Mouse (Mus musculus) forebrain, embryonic 10.5 days (tissue): ENCODE measurements around the gene Mrps18a. TPM values are rescaled to one million over a fixed set of nuclear protein-coding genes. Genes with fewer than 3 reads are reported as not detected.

ENCODE experiments used
- DNase-seq: peaks from one replicate; pipeline ENCODE4 v3.0.0-alpha.2; 2017; ENCODE audit warnings: low spot score; ENCODE audit errors: extremely low spot score
- H3K27ac ChIP-seq: fragments of 300-500 bp; sonication (generic); 2 replicates; pipeline ENCODE4 v1.5.1; 2016; ENCODE audit warnings: mild to moderate bottlenecking
- H3K27me3 ChIP-seq: fragments of 300-500 bp; sonication (generic); 2 replicates; pipeline ENCODE4 v1.6.1; 2016; ENCODE audit warnings: mild to moderate bottlenecking; ENCODE audit not compliant: poor library complexity, severe bottlenecking
- H3K36me3 ChIP-seq: fragments of 300-500 bp; sonication (generic); replicated peaks from 2 replicates; pipeline ENCODE4 v1.6.1; 2016; ENCODE audit warnings: mild to moderate bottlenecking, moderate library complexity
- H3K4me1 ChIP-seq: fragments of 300-500 bp; sonication (generic); 2 replicates; pipeline ENCODE4 v1.6.1; 2016
- H3K4me3 ChIP-seq: fragments of 300-500 bp; sonication (generic); 2 replicates; pipeline ENCODE4 v1.5.1; 2016; ENCODE audit warnings: mild to moderate bottlenecking, moderate library complexity
- H3K9me3 ChIP-seq: fragments of 300-500 bp; sonication (generic); 2 replicates; pipeline ENCODE4 v1.6.1; 2016; ENCODE audit warnings: mild to moderate bottlenecking, moderate library complexity
- WGBS: fragments of 180-500 bp; shearing (Covaris S2); methylation state at CpG from one replicate; pipeline ENCODE4 v1.1.7; 2016; 5-methylcytosine and 5-hydroxymethylcytosine counted together
- polyA plus RNA-seq: library from polyadenylated mRNA; unstranded; fragments of >200 nt; fragmentation: Nextera tagmentation; extraction: Ambion mirVana; gene quantifications from 2 replicates; pipeline ENCODE4 v1.2.1, GENCODE M21; 2016

The Mrps18a gene
- polyA plus RNA-seq: 152 and 154 TPM in 2 replicates

DNA sequence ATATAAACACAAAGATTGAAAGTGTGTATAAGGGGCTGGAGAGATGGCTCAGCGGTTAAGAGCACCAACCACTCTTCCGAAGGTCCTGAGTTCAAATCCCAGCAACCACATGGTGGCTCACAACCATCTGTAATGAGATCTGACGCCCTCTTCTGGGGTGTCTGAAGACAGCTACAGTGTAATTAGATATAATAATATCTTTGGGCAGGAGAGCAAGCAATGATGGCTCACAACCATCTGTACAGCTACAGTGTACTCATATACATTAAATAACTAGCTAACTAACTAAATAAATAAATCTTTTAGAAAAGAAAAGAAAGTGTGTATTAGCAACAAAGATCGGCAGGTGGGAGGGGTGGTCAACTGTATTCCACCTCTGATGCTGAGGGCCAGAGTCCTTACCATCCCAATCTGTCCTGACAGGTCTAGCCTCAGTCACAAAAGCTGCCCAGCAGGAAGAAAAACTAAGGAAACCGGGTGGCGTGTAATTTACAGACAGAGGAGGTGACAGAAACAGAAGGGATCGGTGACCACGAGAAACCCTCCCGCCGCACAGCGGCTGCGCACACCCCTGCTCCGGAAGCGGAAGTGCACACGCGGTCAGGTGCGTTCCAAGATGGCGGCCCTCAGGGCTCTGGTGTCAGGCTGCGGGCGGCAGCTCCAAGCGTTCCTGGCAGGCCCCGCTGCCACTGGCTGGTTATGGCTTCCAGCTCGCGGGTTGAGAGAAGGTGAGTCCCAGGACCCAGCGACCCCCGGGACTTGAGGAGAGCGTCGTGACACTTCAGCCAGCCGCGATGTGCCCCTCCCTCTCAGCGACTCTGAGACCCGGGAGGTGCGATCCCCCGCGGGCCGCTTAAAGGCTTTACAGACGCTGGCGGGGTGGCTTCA, at the start of gene Mrps18a:
Gene Mrps18a (plus strand): TSS at position 585 of the 888 bp plus-strand sequence.
- Histone ChIP-seq H3K27me3 (peaks cover 9% of the 10 kb centered on the region), H3K4me1 (peaks cover 38% of the 10 kb centered on the region), H3K27ac (peak within 1 kb of the TSS; percentile 87), H3K36me3 (peaks cover 12% of the 10 kb centered on the region), H3K4me3 (peak within 1 kb of the TSS; percentile 79), H3K9me3 (no peaks in the 10 kb centered on the region)
- DNase-seq: peak; percentile 84
- WGBS: 6% methylated on average over 38 of the region's 38 CpGs

DNA sequence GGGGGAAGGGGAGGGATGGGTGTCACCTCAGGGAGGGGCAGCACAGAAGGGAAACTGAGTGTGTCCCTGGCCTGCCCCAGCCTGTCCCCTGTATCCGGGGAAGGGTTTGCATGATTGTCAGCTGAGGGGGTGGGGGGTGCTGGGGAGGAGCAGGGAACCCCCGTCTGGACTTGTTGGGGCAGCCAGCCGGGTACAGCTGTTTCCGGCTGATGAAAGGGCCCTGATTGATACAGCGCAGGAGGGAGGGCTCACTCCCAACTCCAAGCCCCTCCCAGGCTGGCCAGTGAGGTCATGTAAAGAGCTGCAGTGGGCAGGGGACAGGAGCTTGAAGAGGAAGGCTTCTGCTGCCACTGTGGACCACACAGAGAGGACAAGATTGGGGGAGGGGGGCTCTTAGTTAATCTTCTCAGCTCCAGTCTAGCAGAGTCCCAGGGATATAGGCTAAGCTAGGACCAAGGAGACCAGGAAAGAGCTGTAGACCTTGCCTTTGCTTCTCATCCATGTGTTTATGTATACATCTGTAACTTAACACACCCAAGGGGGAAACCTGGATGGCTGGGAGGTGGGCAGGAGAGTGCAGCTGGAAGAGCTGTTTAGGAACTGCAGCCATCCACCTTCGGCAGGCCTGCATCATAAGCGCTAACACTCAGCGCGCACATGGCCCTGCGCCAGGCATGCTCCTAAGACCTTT, 47.4 kb upstream of the Mrps18a start:
- H3K36me3 ChIP-seq: no peaks in the 10 kb centered on the region
- no peaks in the 10 kb centered on the region for H3K9me3 ChIP-seq
- peak; percentile 31 for DNase-seq
- no peak overlapping the region for H3K4me3 ChIP-seq
- H3K27me3 ChIP-seq: no peaks in the 10 kb centered on the region
- WGBS: 37% methylated on average over 10 of the region's 10 CpGs
- H3K4me1 ChIP-seq: peaks cover 15% of the 10 kb centered on the region
- peak overlapping the region; percentile 69 for H3K27ac ChIP-seq

DNA sequence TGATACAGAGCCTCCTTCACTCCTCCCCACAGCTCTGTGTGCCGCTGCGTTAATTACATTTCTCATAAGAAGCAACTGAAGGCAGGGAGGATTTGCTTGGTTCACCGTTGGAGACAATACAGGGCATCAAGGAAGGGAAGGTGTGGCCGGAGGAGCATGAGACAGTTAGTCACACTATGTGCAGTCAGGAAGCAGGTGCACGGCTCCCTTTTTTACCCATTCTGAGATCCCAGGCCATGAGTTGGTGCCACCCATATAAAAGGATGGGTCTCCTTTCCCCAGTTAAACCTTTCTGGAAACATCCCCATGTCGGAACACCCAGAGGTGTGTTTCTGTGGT, 46.8 kb upstream of the Mrps18a start:
- Histone ChIP-seq H3K27ac (peak overlapping the region; percentile 69), H3K36me3 (no peaks in the 10 kb centered on the region), H3K4me3 (no peak overlapping the region), H3K27me3 (no peaks in the 10 kb centered on the region), H3K9me3 (no peaks in the 10 kb centered on the region), H3K4me1 (peaks cover 15% of the 10 kb centered on the region)
- DNase-seq: no peak
- 56% methylated on average over 6 of the region's 6 CpGs for WGBS

DNA sequence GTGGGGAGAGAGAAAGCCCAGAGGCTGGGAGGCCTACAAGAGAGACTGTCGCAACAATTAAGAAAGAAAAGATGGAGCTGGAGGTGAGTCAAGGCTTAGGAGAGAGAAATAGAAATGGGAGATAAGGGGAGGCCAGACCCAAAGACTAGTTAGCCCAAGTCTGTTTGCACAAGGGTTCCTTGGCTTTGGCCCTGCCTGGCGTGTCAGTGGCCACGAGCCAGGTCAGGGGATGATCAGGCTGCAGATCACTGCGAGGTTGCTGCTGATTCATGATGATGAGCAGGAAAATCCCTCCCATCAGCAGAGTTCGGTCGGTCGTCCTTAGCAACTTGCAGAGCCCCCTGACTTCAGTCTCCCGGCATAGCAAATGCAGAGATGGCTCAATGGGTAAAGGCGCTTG, 40.7 kb upstream of the Mrps18a start:
- H3K27ac ChIP-seq: no peak overlapping the region
- H3K9me3 ChIP-seq: no peaks in the 10 kb centered on the region
- no peak for DNase-seq
- no peak overlapping the region for H3K4me3 ChIP-seq
- no peaks in the 10 kb centered on the region for H3K36me3 ChIP-seq
- WGBS: 73% methylated on average over 9 of the region's 9 CpGs
- H3K4me1 ChIP-seq: peaks cover 10% of the 10 kb centered on the region
- H3K27me3 ChIP-seq: no peaks in the 10 kb centered on the region

DNA sequence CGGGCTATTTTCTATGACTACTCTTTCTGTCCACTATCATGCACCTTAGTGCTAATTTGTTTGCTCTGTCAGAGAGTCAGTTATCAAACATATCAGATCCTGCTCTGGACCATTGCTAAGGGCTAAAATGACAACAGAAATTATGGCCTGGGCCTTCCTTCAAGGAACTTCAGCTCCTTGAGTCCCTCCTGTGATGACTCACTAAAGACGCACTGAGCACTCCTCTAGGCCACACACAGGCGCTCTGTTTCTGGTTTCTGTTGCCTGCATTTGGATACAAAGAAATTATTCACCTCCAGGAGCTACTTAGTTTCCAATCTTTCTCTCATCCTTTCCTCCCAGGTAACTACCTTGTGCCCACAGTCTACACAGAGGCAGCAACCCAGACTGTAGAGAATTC, 39.3 kb upstream of the Mrps18a start:
- DNase-seq: no peak
- Histone ChIP-seq H3K9me3 (no peaks in the 10 kb centered on the region), H3K27ac (no peak overlapping the region), H3K27me3 (no peaks in the 10 kb centered on the region), H3K4me1 (peaks cover 16% of the 10 kb centered on the region), H3K36me3 (no peaks in the 10 kb centered on the region), H3K4me3 (no peak overlapping the region)
- WGBS: 89% methylated on average over 3 of the region's 3 CpGs

DNA sequence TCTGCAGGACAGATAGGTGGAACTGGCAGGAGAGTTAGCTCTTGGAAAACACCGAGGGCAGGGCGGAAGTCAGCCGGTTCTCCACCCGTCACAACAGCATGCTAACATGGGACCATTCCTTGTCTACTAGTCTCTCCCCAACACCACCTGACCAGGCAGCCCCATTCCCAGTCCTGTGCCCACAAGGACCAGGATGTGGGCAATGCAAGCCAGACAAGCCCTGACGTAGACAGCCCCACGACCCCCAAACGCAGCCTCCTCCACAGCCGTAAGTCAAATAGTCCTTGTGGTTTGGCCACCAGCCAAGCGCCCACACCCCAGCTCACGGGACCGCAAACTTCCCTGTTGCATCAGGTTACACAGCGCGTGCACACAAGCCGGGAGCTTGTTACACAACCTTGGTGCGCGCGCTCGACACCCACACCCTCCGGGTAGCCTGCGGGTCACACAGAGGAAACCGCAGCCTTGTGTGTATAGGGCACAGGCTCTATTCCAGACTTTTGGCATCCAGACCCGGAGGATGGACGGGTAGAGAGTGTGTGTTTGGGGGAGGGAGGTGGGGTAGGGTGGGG, 37.0 kb upstream of the Mrps18a start:
- Histone ChIP-seq H3K36me3 (no peaks in the 10 kb centered on the region), H3K9me3 (no peaks in the 10 kb centered on the region), H3K4me1 (peaks cover 16% of the 10 kb centered on the region), H3K27ac (no peak overlapping the region), H3K4me3 (no peak overlapping the region), H3K27me3 (no peaks in the 10 kb centered on the region)
- 84% methylated on average over 23 of the region's 23 CpGs for WGBS
- no peak for DNase-seq

DNA sequence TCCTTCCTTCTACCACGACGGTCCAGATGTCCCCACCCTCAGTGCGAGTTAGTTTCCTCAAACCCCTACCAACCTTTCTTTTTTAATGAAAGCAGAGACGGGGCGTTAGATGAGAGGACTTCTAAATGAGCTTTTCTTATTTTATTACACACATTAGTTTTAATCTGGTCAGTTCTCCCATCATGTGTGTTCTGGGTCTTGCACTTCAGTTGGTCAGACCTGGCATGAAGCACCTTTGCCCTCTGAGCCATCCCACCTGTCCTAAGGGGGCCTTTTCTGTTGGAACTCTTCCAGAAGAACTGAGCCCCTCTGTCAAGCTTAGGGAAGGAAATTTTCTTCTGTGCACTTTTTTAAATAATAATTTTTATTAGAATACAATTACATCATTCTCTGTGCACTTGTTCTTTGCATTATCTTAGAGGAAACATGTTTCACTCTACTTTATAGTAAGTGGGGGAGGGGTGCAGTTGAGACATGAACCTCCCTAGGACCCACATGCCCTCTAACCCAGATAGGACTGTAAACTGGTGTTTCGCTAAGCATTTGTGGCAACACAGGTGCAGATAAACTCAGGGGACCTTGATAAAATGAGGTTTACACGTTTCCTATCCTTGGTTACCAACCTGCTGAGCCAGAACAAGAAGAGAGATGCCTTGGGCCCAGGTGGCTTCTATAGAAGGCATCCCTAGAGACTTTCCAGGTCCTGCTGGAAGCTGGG, 36.2 kb upstream of the Mrps18a start:
- Histone ChIP-seq H3K4me3 (no peak overlapping the region), H3K27me3 (no peaks in the 10 kb centered on the region), H3K9me3 (peaks cover 3% of the 10 kb centered on the region; the same call in 1 of the 2 replicates), H3K4me1 (peaks cover 15% of the 10 kb centered on the region), H3K27ac (no peak overlapping the region), H3K36me3 (no peaks in the 10 kb centered on the region)
- WGBS: 81% methylated on average over 7 of the region's 7 CpGs
- no peak for DNase-seq

DNA sequence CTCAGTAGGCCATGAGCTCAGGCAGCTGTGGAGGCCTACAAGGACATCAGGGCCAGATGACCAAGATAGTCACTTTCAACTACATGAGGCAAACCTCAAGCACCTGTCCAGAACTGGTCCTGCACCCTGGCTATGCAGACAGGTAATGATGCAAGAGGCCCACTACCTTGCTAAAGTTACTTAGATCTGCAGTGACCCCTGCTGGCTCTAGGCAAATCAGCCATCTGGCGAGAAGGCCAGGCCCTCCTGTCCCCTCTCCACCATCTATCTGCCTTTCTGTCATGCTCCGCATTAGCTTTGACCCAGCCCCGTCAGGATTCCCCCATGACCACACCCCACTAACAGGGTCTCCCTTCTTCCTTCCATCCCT, 35.7 kb upstream of the Mrps18a start:
- Histone ChIP-seq H3K4me1 (peaks cover 15% of the 10 kb centered on the region), H3K27ac (no peak overlapping the region), H3K9me3 (peaks cover 3% of the 10 kb centered on the region; the same call in 1 of the 2 replicates), H3K4me3 (no peak overlapping the region), H3K27me3 (no peaks in the 10 kb centered on the region), H3K36me3 (no peaks in the 10 kb centered on the region)
- DNase-seq: no peak
- 56% methylated on average over 3 of the region's 3 CpGs for WGBS

DNA sequence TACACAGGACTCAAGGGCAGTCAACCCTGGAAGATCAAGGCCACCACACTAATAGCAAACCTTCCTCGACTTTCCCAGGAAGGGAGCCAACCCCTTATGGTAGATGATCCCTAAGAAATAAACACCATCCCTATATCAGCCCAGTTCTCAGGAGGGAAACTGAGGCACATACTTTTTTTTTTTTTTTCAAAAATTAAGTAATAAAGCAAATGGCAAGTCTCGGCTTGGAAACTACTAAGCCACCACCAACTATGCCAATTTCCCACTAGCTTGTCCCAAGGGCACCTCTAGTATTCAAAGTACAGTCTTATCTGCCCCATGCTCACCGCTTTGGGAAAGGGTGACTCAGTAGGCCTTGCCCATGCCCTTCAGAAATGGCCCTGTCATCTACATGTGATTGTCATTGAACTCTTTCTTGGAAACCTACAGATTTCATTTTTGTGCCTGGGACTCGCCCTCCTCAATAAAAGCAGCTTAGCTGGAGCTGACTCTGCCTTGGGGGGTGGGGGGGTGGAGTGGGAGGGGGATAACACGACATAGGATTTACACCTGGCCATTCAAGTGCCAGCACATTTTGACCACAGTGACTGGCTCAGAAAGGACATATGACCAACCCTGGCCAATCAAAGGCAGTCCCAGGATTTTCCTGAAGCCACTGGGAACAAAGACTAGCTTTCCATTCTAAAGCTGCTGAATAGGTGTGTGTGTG, 35.1 kb upstream of the Mrps18a start:
- no peaks in the 10 kb centered on the region for H3K27me3 ChIP-seq
- WGBS: 70% methylated on average over 5 of the region's 5 CpGs
- H3K27ac ChIP-seq: no peak overlapping the region
- H3K36me3 ChIP-seq: no peaks in the 10 kb centered on the region
- peaks cover 3% of the 10 kb centered on the region; the same call in 1 of the 2 replicates for H3K9me3 ChIP-seq
- no peak overlapping the region for H3K4me3 ChIP-seq
- no peak for DNase-seq
- peaks cover 21% of the 10 kb centered on the region for H3K4me1 ChIP-seq

DNA sequence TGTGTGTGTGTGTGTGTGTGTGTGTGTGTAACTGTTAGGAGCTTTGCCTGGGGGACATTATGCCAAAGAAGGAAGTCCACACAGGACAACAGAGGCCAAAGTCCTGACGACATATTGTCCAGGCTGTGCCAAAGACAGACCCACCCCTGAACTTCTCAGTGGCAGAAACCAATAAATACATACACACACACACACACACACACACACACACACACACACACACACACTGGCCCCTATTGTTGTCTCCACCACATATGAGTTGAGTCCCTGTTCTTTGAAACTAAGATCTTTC, 34.6 kb upstream of the Mrps18a start:
- H3K9me3 ChIP-seq: peaks cover 3% of the 10 kb centered on the region; the same call in 1 of the 2 replicates
- H3K4me1 ChIP-seq: peaks cover 26% of the 10 kb centered on the region
- no peaks in the 10 kb centered on the region for H3K36me3 ChIP-seq
- no peaks in the 10 kb centered on the region for H3K27me3 ChIP-seq
- no peak overlapping the region for H3K27ac ChIP-seq
- WGBS: 75% methylated on average over 1 of the region's 1 CpGs
- H3K4me3 ChIP-seq: no peak overlapping the region
- no peak for DNase-seq

DNA sequence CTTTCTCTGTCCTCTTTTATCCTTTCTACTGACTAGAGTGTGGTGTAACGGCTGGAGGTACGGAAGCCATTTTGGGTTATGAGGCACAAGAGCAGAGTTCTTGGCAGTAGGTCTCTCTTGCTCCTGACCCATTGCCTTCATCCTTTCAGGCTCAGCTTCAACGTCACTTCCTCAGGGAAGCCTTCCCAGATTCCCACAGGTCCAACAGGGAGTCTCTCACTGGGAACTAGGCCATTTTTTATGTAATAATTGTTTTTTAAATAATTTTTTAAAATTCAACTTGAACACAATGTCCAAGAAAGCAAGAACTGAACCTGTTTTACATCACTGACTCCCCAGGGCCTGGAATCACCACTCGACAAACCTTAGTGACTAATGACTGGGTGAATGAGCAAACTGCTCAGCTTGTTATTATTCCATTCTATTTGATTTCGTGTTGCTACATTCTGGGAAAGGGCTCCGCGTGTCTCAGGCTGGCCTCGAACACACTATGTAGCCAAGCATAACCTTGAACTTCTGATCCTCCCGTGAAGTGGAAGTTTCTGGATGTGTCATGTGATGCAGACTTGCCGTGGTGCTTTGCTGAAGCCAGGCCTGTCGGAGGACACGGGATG, 32.8 kb upstream of the Mrps18a start:
- no peak for DNase-seq
- 95% methylated on average over 12 of the region's 12 CpGs for WGBS

DNA sequence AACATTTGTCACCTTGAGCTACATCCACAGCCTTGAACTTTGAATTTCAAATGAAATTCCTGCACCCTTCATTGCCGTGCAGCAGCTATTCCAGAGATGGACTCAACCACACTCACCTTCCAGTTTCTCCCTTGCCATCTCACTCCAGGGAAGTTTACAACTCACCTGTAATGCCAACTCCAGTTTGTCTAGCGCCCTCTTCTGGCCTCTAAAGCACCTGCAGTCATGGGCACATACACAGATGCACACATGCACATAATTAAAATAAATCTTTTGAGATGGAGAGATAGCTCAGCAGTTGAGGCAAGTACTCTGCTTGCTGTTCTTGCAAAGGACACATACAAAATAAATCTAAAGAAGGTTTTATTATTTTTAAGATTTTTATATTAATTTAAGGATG, 31.7 kb upstream of the Mrps18a start:
- H3K9me3 ChIP-seq: peaks cover 3% of the 10 kb centered on the region; the same call in 1 of the 2 replicates
- H3K4me1 ChIP-seq: peaks cover 36% of the 10 kb centered on the region
- no peaks in the 10 kb centered on the region for H3K36me3 ChIP-seq
- no peak overlapping the region for H3K4me3 ChIP-seq
- DNase-seq: no peak
- WGBS: 77% methylated on average over 2 of the region's 2 CpGs
- no peak overlapping the region for H3K27ac ChIP-seq
- no peaks in the 10 kb centered on the region for H3K27me3 ChIP-seq

More for the DNA sequence above, 32.8 kb upstream of the Mrps18a start:
- Histone ChIP-seq H3K4me1 (peaks cover 33% of the 10 kb centered on the region), H3K4me3 (no peak overlapping the region), H3K27ac (no peak overlapping the region), H3K27me3 (no peaks in the 10 kb centered on the region), H3K9me3 (peaks cover 3% of the 10 kb centered on the region; the same call in 1 of the 2 replicates), H3K36me3 (no peaks in the 10 kb centered on the region)
